Mouse (Mus musculus) spleen, postnatal 4 days (tissue): ENCODE measurements at regions not wholly inside any gene's neighbourhood (a gene's known extent, or its start where the extent isn't known, plus 50 kb on each side); places are given as distances from the start of the nearest gene placed in this dataset.

Source experiments
- DNase-seq, 2 experiments: peaks; one replicate each; pipeline ENCODE4 v3.0.0; 2022; ENCODE audit warnings: low spot score in 2 of 2

- no peak for DNase-seq
These were observed 133.3 kb upstream of the Jun start for GRCm38 (mm10) chr4:95185113-95185915.

GRCm38 (mm10) chr4:95185916-95186200, 133.8 kb upstream of the Jun start:
- no peak for DNase-seq

- DNase-seq: no peak
These were observed 136.1 kb upstream of the Jun start for GRCm38 (mm10) chr4:95188107-95188506.

GRCm38 (mm10) chr4:95191654-95192406, 139.8 kb upstream of the Jun start:
- DNase-seq: no peak

GRCm38 (mm10) chr4:95192562-95192961, 140.5 kb upstream of the Jun start:
- no peak for DNase-seq

GRCm38 (mm10) chr4:95193028-95193427, 141.0 kb upstream of the Jun start:
- peak; percentile 38 to 67 for DNase-seq

- DNase-seq: no peak
These were observed 141.5 kb upstream of the Jun start for GRCm38 (mm10) chr4:95193473-95193872.

GRCm38 (mm10) chr4:95194621-95195455, 142.8 kb upstream of the Jun start:
- no peak for DNase-seq

- no peak for DNase-seq
These were observed 144.1 kb upstream of the Jun start for GRCm38 (mm10) chr4:95196106-95196505.

- DNase-seq: no peak
These were observed 145.2 kb upstream of the Jun start for GRCm38 (mm10) chr4:95197077-95197711.

- no peak for DNase-seq
These were observed 147.4 kb upstream of the Jun start for GRCm38 (mm10) chr4:95199394-95199793.

- DNase-seq: no peak
These were observed 148.1 kb upstream of the Jun start for GRCm38 (mm10) chr4:95200130-95200529.

- DNase-seq: no peak
These were observed 150.5 kb upstream of the Jun start for GRCm38 (mm10) chr4:95202478-95202877.

GRCm38 (mm10) chr4:95203577-95203976, 151.6 kb upstream of the Jun start:
- no peak for DNase-seq

GRCm38 (mm10) chr4:95205372-95205771, 153.3 kb upstream of the Jun start:
- DNase-seq: no peak

GRCm38 (mm10) chr4:95207783-95208182, 155.8 kb upstream of the Jun start:
- DNase-seq: no peak

- DNase-seq: peak in 1 of 2 experiments; percentile 11
These were observed 156.8 kb upstream of the Jun start for GRCm38 (mm10) chr4:95208827-95209226.

GRCm38 (mm10) chr4:95209322-95210119, 157.5 kb upstream of the Jun start:
- peak in 1 of 2 experiments; percentile 12 for DNase-seq

- no peak for DNase-seq
These were observed 160.5 kb upstream of the Jun start for GRCm38 (mm10) chr4:95212561-95212960.

- no peak for DNase-seq
These were observed 161.0 kb upstream of the Jun start for GRCm38 (mm10) chr4:95213026-95213425.

- DNase-seq: no peak
These were observed 162.0 kb upstream of the Jun start for GRCm38 (mm10) chr4:95214026-95214425.
